Mouse (Mus musculus): ENCODE data around the gene Lpcat2. TPM values are rescaled to one million over a fixed set of nuclear protein-coding genes. Genes with fewer than 3 reads are reported as not detected.
A peak's percentile ranks its signal among the peaks of the same experiment; 100 is the strongest.

Lpcat2 gene
- total RNA-seq, 2 experiments from 2014 or later = 7.1 to 7.8 TPM

GRCm38 (mm10) chr8:92903488-92904135 is 48.5 kb downstream of the Lpcat2 start:
- intact Hi-C loops (cut with DNase I) = no loop called here
- peak; percentile 36 for DNase-seq

- intact Hi-C loops (cut with DNase I) = no loop called here
- no peak for DNase-seq
These were observed 51.4 kb downstream of the Lpcat2 start for GRCm38 (mm10) chr8:92906553-92906952.

GRCm38 (mm10) chr8:92908448-92908847 is 53.3 kb downstream of the Lpcat2 start:
- intact Hi-C loops (cut with DNase I) = no loop called here
- DNase-seq = no peak

- intact Hi-C loops (cut with DNase I) = no loop called here
- no peak for DNase-seq
These were observed 56.3 kb downstream of the Lpcat2 start for GRCm38 (mm10) chr8:92911477-92911876.

GRCm38 (mm10) chr8:92913396-92913795 is 58.3 kb downstream of the Lpcat2 start:
- intact Hi-C loops (cut with DNase I) = no loop called here
- DNase-seq = no peak

- intact Hi-C loops (cut with DNase I) = no loop called here
- DNase-seq = no peak
These were observed 60.9 kb downstream of the Lpcat2 start for GRCm38 (mm10) chr8:92916082-92916481.

- DNase-seq = no peak
- intact Hi-C loops (cut with DNase I) = no loop called here
These were observed 66.6 kb downstream of the Lpcat2 start for GRCm38 (mm10) chr8:92921768-92922167.

- DNase-seq = no peak
- intact Hi-C loops (cut with DNase I) = no loop called here
These were observed 73.8 kb downstream of the Lpcat2 start for GRCm38 (mm10) chr8:92928986-92929385.

GRCm38 (mm10) chr8:92938056-92938455 is 82.9 kb downstream of the Lpcat2 start:
- intact Hi-C loops (cut with DNase I) = no loop called here
- DNase-seq = no peak

GRCm38 (mm10) chr8:92949071-92949470 is 93.9 kb downstream of the Lpcat2 start:
- DNase-seq = no peak
- intact Hi-C loops (cut with DNase I) = loop anchor here (10.0 kb wide), 1 partner anchor 384 kb away; no protein-coding TSS in a partner anchor

- no peak for DNase-seq
- intact Hi-C loops (cut with DNase I) = no loop called here
These were observed 95.7 kb downstream of the Lpcat2 start for GRCm38 (mm10) chr8:92950639-92951371.

GRCm38 (mm10) chr8:92954044-92954443 is 98.9 kb downstream of the Lpcat2 start:
- intact Hi-C loops (cut with DNase I) = no loop called here
- no peak for DNase-seq

GRCm38 (mm10) chr8:92959779-92960178 is 104.6 kb downstream of the Lpcat2 start, which contains the start of gene Slc6a2:
Gene Slc6a2, plus strand, starts transcription at chr8:92960079.
- DNase-seq = no peak
- intact Hi-C loops (cut with DNase I) = no loop called here

GRCm38 (mm10) chr8:92960451-92960911 is 105.3 kb downstream of the Lpcat2 start:
- intact Hi-C loops (cut with DNase I) = no loop called here
- DNase-seq = no peak

GRCm38 (mm10) chr8:92961088-92961487 is 105.9 kb downstream of the Lpcat2 start:
- no peak for DNase-seq
- intact Hi-C loops (cut with DNase I) = no loop called here

- intact Hi-C loops (cut with DNase I) = no loop called here
- no peak for DNase-seq
These were observed 109.4 kb downstream of the Lpcat2 start for GRCm38 (mm10) chr8:92964556-92964955.

Small RNA genes within 50 kb of the gene (microRNA-seq; reads per million reads assigned to microRNA genes)
- gene Gm22151 = not detected

Other genes starting within 250 kb of the Lpcat2 start
- not detected for gene Irx6, start 181.1 kb upstream of the Lpcat2 start, total RNA-seq (2021)
- gene Mmp2, start 28.0 kb upstream of the Lpcat2 start, total RNA-seq (2021) = 10 to 100 TPM; 12.2 to 14.2 TPM
- gene Capns2, start 46.1 kb downstream of the Lpcat2 start, total RNA-seq (2021) = 1 to 10 TPM; 2.1 to 2.2 TPM
- under 1 TPM; 0.24 to 0.26 TPM for gene Slc6a2, start 104.7 kb downstream of the Lpcat2 start, total RNA-seq (2021)
- gene Ces1a, start 192.9 kb downstream of the Lpcat2 start, total RNA-seq (2021) = not detected
- not detected for gene Ces1b, start 224.7 kb downstream of the Lpcat2 start, total RNA-seq (2021)